In the genomic region with DNA sequence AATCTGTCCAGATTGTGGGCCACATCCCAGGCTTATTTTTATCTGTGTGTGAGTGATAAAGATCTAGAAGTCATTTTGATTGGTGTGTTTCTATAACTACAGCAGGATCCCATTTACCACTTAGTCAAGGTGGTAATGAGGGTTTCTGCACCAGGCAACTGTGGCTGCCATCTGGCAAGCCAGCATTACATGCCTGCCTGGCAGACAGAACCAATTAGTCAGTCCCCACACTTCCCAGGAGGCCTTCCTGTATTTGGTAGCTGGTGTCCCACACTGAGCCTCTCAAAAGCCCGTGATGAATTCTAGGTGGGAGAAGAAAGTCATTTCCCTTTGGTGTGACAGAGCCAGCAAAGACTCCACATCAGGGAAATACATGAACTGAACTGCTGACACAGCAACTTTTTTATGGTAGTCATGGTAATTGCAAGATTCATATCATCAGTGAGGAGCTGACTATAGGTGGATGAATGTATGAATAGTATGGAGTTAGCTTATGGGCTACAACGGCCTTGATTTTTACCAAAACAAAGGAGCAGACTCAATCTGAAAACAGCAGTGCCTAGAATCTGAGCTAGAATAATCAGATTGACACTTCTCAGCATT, we compare ENCODE assay signal across 14 mouse cellular contexts. TPM values are rescaled to one million over a fixed set of nuclear protein-coding genes. Genes with fewer than 3 reads are reported as not detected.
A peak's percentile ranks its signal among the peaks of the same experiment; 100 is the strongest.
DNase-seq lines count a peak whose midpoint lies in the region; ATAC-seq and TF ChIP-seq lines count a peak whose summit lies in the region.
"Had no signal": no experiment of that assay in that cellular context is flagged by ENCODE, and none has a peak within 500 bp of the region (broad histone marks: within the 10 kb centered on the region; RNA-seq: fewer than 3 reads in every experiment).

No protein-coding gene starts in this region.

- TF ChIP-seq CTCF in kidney, adult 2 months (conservative IDR thresholded peaks at IDR 0.05; ENCODE audit: insufficient read depth, insufficient read length, low read depth, low read length) = no peak

- no peaks in the 10 kb centered on the region for H3K9me3 ChIP-seq in forebrain, embryonic 13.5 days (replicated peaks)
- H3K9me3 ChIP-seq: heart, embryonic 15.5 days; liver, embryonic 12.5 days had no signal

- no peak overlapping the region for H3K4me2 ChIP-seq in forebrain, embryonic 13.5 days
- H3K4me2 ChIP-seq: heart, embryonic 15.5 days; liver, embryonic 12.5 days had no signal

- peak overlapping the region; percentile 54 for H3K27ac ChIP-seq in forebrain, embryonic 13.5 days
- H3K27ac ChIP-seq in kidney, adult 2 months (ENCODE audit: insufficient read depth, low read depth, low read length) = no peak overlapping the region
- H3K27ac ChIP-seq: heart, embryonic 15.5 days; liver, embryonic 12.5 days had no signal

- H3K27me3 ChIP-seq in forebrain, embryonic 13.5 days = no peaks in the 10 kb centered on the region
- H3K27me3 ChIP-seq in kidney, adult 2 months (replicated peaks; ENCODE audit: control insufficient read depth, insufficient read depth, low read length) = no peaks in the 10 kb centered on the region
- H3K27me3 ChIP-seq: heart, embryonic 15.5 days; liver, embryonic 12.5 days had no signal

- ATAC-seq in forebrain, embryonic 13.5 days = peak; percentile 94
- ATAC-seq: liver, embryonic 12.5 days had no signal

- WGBS in forebrain, embryonic 13.5 days = 53% methylated on average over 2 of the region's 2 CpGs
- 78% methylated on average over 2 of the region's 2 CpGs for WGBS in kidney, adult 2 months

- H3K36me3 ChIP-seq in forebrain, embryonic 13.5 days (ENCODE audit: poor library complexity, severe bottlenecking) = no peaks in the 10 kb centered on the region
- no peaks in the 10 kb centered on the region for H3K36me3 ChIP-seq in kidney, adult 2 months (ENCODE audit: control insufficient read depth, insufficient read depth, low read length)
- H3K36me3 ChIP-seq: heart, embryonic 15.5 days; liver, embryonic 12.5 days had no signal

- peak; percentile 7 for DNase-seq in retina, embryonic 14.5 days (ENCODE audit: low spot score)
- no peak for DNase-seq in retina, postnatal 1 day
- peak; percentile 15 to 43 for DNase-seq in layer of hippocampus, postnatal 36 days
- no peak for DNase-seq in thymus, postnatal 14 days
- DNase-seq in yolk sac, embryonic 10.5 days (ENCODE audit: low spot score) = no peak
- DNase-seq in gastrocnemius, postnatal 14 days = no peak
- DNase-seq in kidney, adult 2 months = no peak
- DNase-seq: adrenal gland, postnatal 25 days; spleen, adult 18-20 months had no signal

- intact Hi-C loops in gastrocnemius, postnatal 14 days (cut with DNase I; ENCODE audit: low total_unique reads) = no loop called here

- TF ChIP-seq POLR2A in kidney, adult 2 months (IDR thresholded peaks at IDR 0.05; ENCODE audit: low read depth, low read length) = no peak

- H3K4me3 ChIP-seq in forebrain, embryonic 13.5 days = no peak overlapping the region
- no peak overlapping the region for H3K4me3 ChIP-seq in kidney, adult 2 months (ENCODE audit: insufficient read depth, low read depth, low read length)
- H3K4me3 ChIP-seq: heart, embryonic 15.5 days; liver, embryonic 12.5 days had no signal

- H3K4me1 ChIP-seq in forebrain, embryonic 13.5 days = no peaks in the 10 kb centered on the region
- H3K4me1 ChIP-seq in kidney, adult 2 months (ENCODE audit: control insufficient read depth, insufficient read depth, low read length) = no peaks in the 10 kb centered on the region
- H3K4me1 ChIP-seq: heart, embryonic 15.5 days; liver, embryonic 12.5 days had no signal

- no peak overlapping the region for H3K9ac ChIP-seq in forebrain, embryonic 13.5 days
- H3K9ac ChIP-seq: heart, embryonic 15.5 days; liver, embryonic 12.5 days had no signal

RNA-seq across cellular contexts. Expression of gene Gm12695, which starts 18.5 kb away (rescaled TPM):
- polyA plus RNA-seq in forebrain, embryonic 13.5 days (2015; fragmentation: Nextera tagmentation; extraction: Ambion mirVana) = 0.12 and 0.18 TPM in 2 replicates
- total RNA-seq in layer of hippocampus, postnatal 36 days (2021) = not detected
- not detected for total RNA-seq in gastrocnemius, postnatal 14 days (2021)
- not detected in 2 replicates for polyA plus RNA-seq in kidney, adult 2 months (2012; rRNA removed)
- total RNA-seq: adrenal gland, postnatal 25 days; MEL had no signal
- polyA plus RNA-seq: heart, embryonic 15.5 days; kidney, embryonic 16.5 days; liver, embryonic 12.5 days had no signal

Comparison
In these comparisons a context has a peak if more than half of its experiments do, and no peak if none do; other contexts are left out.
1. DNase-seq: peak in retina, embryonic 14.5 days (single experiment) and layer of hippocampus, postnatal 36 days (2 of 2); none in retina, postnatal 1 day (single experiment), thymus, postnatal 14 days (single experiment), yolk sac, embryonic 10.5 days (single experiment), gastrocnemius, postnatal 14 days (single experiment) and kidney, adult 2 months (single experiment).